ENCODE assay signal across 9 mouse cellular contexts in genomic region chr1:131982907-131983306, GRCm38 (mm10). TPM values are rescaled to one million over a fixed set of nuclear protein-coding genes. Genes with fewer than 3 reads are reported as not detected.
DNase-seq lines count a peak whose midpoint lies in the region; ATAC-seq and TF ChIP-seq lines count a peak whose summit lies in the region.
"Had no signal": no experiment of that assay in that cellular context is flagged by ENCODE, and none has a peak within 500 bp of the region (broad histone marks: within the 10 kb centered on the region; RNA-seq: fewer than 3 reads in every experiment).

No protein-coding gene starts in this region.

- intact Hi-C loops in left cerebral cortex, adult 2 months (cut with DNase I), result loop anchor here (1.0 to 5.0 kb wide), 2 partner anchors 63 to 134 kb away; no protein-coding TSS in a partner anchor

- peak; percentile 76 for DNase-seq in T-cell, adult 2 months (ENCODE audit: low spot score)
- peak; percentile 72 for DNase-seq in cerebellum, adult 9-11 months
- peak; percentile 25 to 73 for DNase-seq in frontal cortex, postnatal 10 days (ENCODE audit: low spot score in 2 of 2)
- DNase-seq in left cerebral cortex, adult 2 months (ENCODE audit: extremely low spot score in 1 of 2, low spot score in 2 of 2), result peak; percentile 71 to 87
- DNase-seq in right cerebral cortex, postnatal 14 days, result peak; percentile 77
- peak; percentile 56 to 85 for DNase-seq in urinary bladder, postnatal 4 days (ENCODE audit: low spot score in 2 of 2)

- no peak overlapping the region for H3K27ac ChIP-seq in left cerebral cortex, adult 2 months
- H3K27ac ChIP-seq: limb, embryonic 15.5 days had no signal

- peak; percentile 98 for TF ChIP-seq CTCF in left cerebral cortex, adult 2 months (IDR thresholded peaks at IDR 0.05)

- ATAC-seq in inflammation-experienced regulatory T-cells, adult 6 months, result peak; percentile 74
- peak; percentile 76 for ATAC-seq in megakaryocyte-erythroid progenitor cell, adult 5-6 weeks (replicated peaks; ENCODE audit: low FRiP score, low TSS enrichment, poor library complexity, severe bottlenecking)

- no peak overlapping the region for H3K4me3 ChIP-seq in left cerebral cortex, adult 2 months
- H3K4me3 ChIP-seq: limb, embryonic 15.5 days had no signal

RNA-seq across cellular contexts. Expression of gene Slc45a3, which starts 20.1 kb away (rescaled TPM):
- polyA plus RNA-seq in inflammation-experienced regulatory T-cells, adult 6 months (2017; shearing (Covaris generic)), result not detected
- under 1 TPM; 0.48 to 0.68 TPM for total RNA-seq in left cerebral cortex, adult 2 months (2021)
- 19.5 and 39.2 TPM in 2 replicates for total RNA-seq in megakaryocyte-erythroid progenitor cell, adult 5-6 weeks (2014; fragmentation: Nextera tagmentation)
- total RNA-seq in megakaryocyte-erythroid progenitor cell, adult 5-6 weeks (2017), result 12.0 and 14.8 TPM in 2 replicates

RNA-seq across cellular contexts. Expression of gene Elk4, which starts 24.5 kb away (rescaled TPM):
- polyA plus RNA-seq in inflammation-experienced regulatory T-cells, adult 6 months (2017; shearing (Covaris generic)), result 10 to 100 TPM; 50.1 to 81.8 (median 79.3) TPM
- 10 to 100 TPM; 55.7 to 57.8 TPM for total RNA-seq in left cerebral cortex, adult 2 months (2021)
- total RNA-seq in megakaryocyte-erythroid progenitor cell, adult 5-6 weeks (2014; fragmentation: Nextera tagmentation), result 97.8 and 135 TPM in 2 replicates
- total RNA-seq in megakaryocyte-erythroid progenitor cell, adult 5-6 weeks (2017), result 88.1 and 90.9 TPM in 2 replicates

Comparison
In these comparisons a context has a peak if more than half of its experiments do, and no peak if none do; other contexts are left out.
1. RNA of gene Slc45a3, which starts 20.1 kb away (total RNA-seq): 12.0 to 39.2 TPM in megakaryocyte-erythroid progenitor cell, adult 5-6 weeks; 0.48 to 0.68 TPM in left cerebral cortex, adult 2 months; every median in the first group is over 4 times any median in the second.
2. Peak in every context shown above with its lines, with median percentiles within 50 percentile points of each other: DNase-seq.